Mouse (Mus musculus) stomach, embryonic 16.5 days (tissue): ENCODE results near the gene Pde1c. TPM values are rescaled to one million over a fixed set of nuclear protein-coding genes. Genes with fewer than 3 reads are reported as not detected.

Experiments
- ATAC-seq: fragments of 200-750 bp; cut with Nextera tagmentation; 2 replicates; pipeline ENCODE4 v1.8.0; 2017; ENCODE audit warnings: moderate number of reproducible peaks, moderate TSS enrichment; ENCODE audit not compliant: insufficient read depth, low FRiP score
- H3K27ac ChIP-seq: fragments of 300-500 bp; sonication (generic); 2 replicates; pipeline ENCODE4 v1.5.1; 2014; ENCODE audit warnings: low read length
- H3K27me3 ChIP-seq: fragments of 300-500 bp; sonication (generic); 2 replicates; pipeline ENCODE4 v1.6.1; 2014; ENCODE audit warnings: low read length, control low read depth, mixed read lengths; ENCODE audit not compliant: control insufficient read depth, insufficient read depth
- H3K36me3 ChIP-seq: fragments of 300-500 bp; sonication (generic); 2 replicates; pipeline ENCODE4 v1.6.1; 2014; ENCODE audit warnings: low read length; ENCODE audit not compliant: control insufficient read depth, insufficient read depth
- H3K4me1 ChIP-seq: fragments of 300-500 bp; sonication (generic); 2 replicates; pipeline ENCODE4 v1.6.1; 2014; ENCODE audit warnings: low read length, control low read depth, mixed read lengths; ENCODE audit not compliant: control insufficient read depth, insufficient read depth
- H3K4me2 ChIP-seq: fragments of 300-500 bp; sonication (generic); 2 replicates; pipeline ENCODE4 v1.6.1; 2014; ENCODE audit warnings: low read depth, low read length, mixed read lengths
- H3K4me3 ChIP-seq: fragments of 300-500 bp; sonication (generic); replicated peaks from 2 replicates; pipeline ENCODE4 v1.5.1; 2014; ENCODE audit warnings: mild to moderate bottlenecking, low read length
- H3K9ac ChIP-seq: fragments of 300-500 bp; sonication (generic); 2 replicates; pipeline ENCODE4 v1.6.1; 2014; ENCODE audit warnings: low read length
- H3K9me3 ChIP-seq: fragments of 300-500 bp; sonication (generic); replicated peaks from 2 replicates; pipeline ENCODE4 v1.6.1; 2016; ENCODE audit warnings: low read length, control low read depth; ENCODE audit not compliant: control insufficient read depth
- WGBS: fragments of 180-500 bp; shearing (Covaris S2); extraction: QIAGEN DNeasy Blood & Tissue Kit; methylation state at CpG from one replicate; pipeline ENCODE4 v1.1.7; 2014; 5-methylcytosine and 5-hydroxymethylcytosine counted together
- polyA plus RNA-seq: library from polyadenylated mRNA; unstranded; fragments of >200 nt; fragmentation: Nextera tagmentation; extraction: Ambion mirVana; gene quantifications from 2 replicates; pipeline ENCODE4 v1.2.1, GENCODE M21; 2015

Gene Pde1c
- polyA plus RNA-seq, 1 experiment from 2014 or later = 2.7 TPM

DNA sequence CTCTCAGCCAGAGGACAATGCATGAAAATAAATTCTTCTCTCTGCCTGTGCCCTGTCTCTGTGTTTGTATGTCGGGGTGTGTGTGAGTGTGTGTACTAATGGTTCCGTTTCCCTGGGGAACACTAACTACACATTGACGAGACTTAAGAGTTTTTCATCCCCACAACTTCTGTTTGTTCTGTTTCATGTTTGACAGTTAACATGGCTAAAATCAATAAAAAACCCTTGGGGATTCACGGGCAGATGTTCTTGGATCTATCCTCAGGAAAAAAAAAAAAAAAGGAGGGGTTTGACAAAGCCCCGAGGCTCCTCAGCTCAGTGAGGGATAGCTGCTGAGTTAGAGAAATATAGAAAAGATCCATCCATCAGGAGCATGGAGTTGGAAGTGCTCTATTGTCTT is 524.6 kb downstream of the Pde1c start:
- H3K27ac ChIP-seq = no peak overlapping the region
- 51% methylated on average over 5 of the region's 5 CpGs for WGBS
- H3K9me3 ChIP-seq = no peaks in the 10 kb centered on the region
- no peaks in the 10 kb centered on the region for H3K27me3 ChIP-seq
- no peaks in the 10 kb centered on the region for H3K36me3 ChIP-seq
- ATAC-seq = no peak
- H3K4me3 ChIP-seq = no peak overlapping the region
- no peaks in the 10 kb centered on the region for H3K4me1 ChIP-seq
- H3K9ac ChIP-seq = no peak overlapping the region
- no peak overlapping the region for H3K4me2 ChIP-seq

DNA sequence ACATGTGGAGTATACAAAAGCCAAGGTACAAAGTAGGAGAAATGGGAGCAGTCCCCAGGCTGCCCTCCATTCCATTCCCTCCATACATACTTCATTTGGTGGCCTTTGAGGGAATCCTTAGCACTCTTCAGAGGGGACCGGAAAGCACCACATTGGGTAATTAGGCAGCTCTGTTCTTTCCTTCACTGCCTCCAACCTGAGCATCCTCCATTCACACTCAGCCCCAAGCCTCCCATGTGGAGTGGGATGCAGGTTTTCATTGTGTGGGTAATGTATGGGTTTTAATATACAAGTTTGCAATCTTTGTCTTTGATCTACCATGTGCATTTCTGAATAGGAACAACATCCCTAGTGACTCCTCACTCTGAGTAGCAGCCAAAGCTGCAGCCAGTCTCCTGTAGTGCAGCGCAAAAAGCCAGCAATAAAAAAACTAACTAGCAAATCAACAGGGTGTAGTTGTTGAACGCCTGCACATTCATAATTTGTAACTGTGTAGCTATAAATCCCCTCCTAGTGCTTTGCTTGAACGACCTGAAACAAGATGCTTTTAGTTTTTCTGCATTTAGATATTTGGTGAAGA is 529.3 kb downstream of the Pde1c start:
- WGBS = 72% methylated on average over 4 of the region's 4 CpGs
- no peaks in the 10 kb centered on the region for H3K4me1 ChIP-seq
- ATAC-seq = no peak
- no peaks in the 10 kb centered on the region for H3K9me3 ChIP-seq
- H3K36me3 ChIP-seq = no peaks in the 10 kb centered on the region
- no peak overlapping the region for H3K27ac ChIP-seq
- H3K27me3 ChIP-seq = no peaks in the 10 kb centered on the region
- no peak overlapping the region for H3K9ac ChIP-seq
- H3K4me2 ChIP-seq = no peak overlapping the region
- H3K4me3 ChIP-seq = no peak overlapping the region

DNA sequence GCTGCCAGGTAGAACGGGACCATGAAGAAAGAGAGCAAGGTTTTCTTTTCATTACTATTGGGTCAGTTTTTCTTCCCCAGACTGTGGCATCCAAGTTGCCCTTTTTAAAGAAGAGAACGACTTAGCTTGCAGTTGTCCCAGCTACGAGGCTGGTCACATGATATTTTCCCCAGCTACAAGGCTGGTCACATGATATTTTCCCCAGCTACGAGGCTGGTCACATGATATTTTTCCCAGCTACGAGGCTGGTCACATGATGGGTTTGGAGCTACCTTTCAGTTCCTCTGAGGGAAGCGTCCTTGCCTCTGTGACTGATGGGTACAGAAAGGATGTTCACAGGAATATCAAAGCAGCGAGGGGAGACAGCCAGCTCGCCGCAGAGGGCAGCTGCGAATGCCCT is 533.8 kb downstream of the Pde1c start:
- no peak for ATAC-seq
- WGBS = 68% methylated on average over 10 of the region's 10 CpGs
- no peak overlapping the region for H3K27ac ChIP-seq

DNA sequence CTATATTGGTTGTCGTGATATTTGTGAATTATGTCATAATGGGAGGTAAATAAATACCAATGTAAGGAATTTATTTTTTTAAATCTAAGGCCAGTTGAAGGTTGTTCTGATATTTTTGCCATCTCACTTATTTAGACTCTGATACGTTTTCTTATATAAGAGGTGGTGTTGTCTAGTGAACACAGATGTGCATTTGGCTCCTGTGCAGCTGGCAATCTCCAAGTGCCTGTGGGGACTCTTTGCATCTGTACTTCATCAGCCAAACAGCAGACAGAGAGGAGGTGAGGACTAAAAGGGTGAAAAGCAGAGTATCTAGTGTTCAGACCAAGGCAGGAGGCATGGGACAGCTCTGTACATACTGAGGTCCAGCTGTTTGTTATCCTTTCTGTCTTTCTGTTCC is 536.7 kb downstream of the Pde1c start:
- Histone ChIP-seq H3K36me3 (no peaks in the 10 kb centered on the region), H3K27me3 (no peaks in the 10 kb centered on the region)
- 77% methylated on average over 2 of the region's 2 CpGs for WGBS

More for the DNA sequence above, 533.8 kb downstream of the Pde1c start:
- Histone ChIP-seq H3K9me3 (no peaks in the 10 kb centered on the region), H3K4me1 (no peaks in the 10 kb centered on the region), H3K36me3 (no peaks in the 10 kb centered on the region), H3K4me3 (no peak overlapping the region), H3K4me2 (no peak overlapping the region), H3K27me3 (no peaks in the 10 kb centered on the region), H3K9ac (no peak overlapping the region)

DNA sequence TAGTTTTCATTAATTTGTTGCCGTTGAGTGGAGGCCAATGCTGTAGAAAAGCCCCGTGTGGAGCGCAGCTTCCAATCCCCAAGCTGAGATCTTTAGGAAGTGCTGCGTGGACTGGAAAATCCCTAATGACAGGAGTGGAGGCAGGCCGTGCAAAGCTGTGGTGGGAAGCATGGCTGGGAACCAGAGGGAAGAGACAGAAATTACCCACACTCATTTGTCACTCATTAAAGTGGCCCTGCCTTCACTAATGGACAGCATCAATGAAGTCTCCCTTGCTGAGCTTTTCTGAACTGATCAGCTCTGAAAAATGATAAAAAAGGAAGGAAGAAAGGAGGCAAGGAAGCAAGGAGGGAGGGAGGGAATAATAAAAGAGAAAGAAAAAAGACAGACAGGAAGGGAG is 538.9 kb downstream of the Pde1c start:
- no peak overlapping the region for H3K4me3 ChIP-seq
- ATAC-seq = no peak
- 64% methylated on average over 5 of the region's 5 CpGs for WGBS
- no peaks in the 10 kb centered on the region for H3K4me1 ChIP-seq
- H3K27ac ChIP-seq = no peak overlapping the region
- H3K9ac ChIP-seq = no peak overlapping the region
- H3K36me3 ChIP-seq = no peaks in the 10 kb centered on the region
- H3K4me2 ChIP-seq = no peak overlapping the region
- H3K9me3 ChIP-seq = no peaks in the 10 kb centered on the region
- H3K27me3 ChIP-seq = no peaks in the 10 kb centered on the region

More for the DNA sequence above, 536.7 kb downstream of the Pde1c start:
- ATAC-seq = no peak
- Histone ChIP-seq H3K4me1 (no peaks in the 10 kb centered on the region), H3K9ac (no peak overlapping the region), H3K4me3 (no peak overlapping the region), H3K9me3 (no peaks in the 10 kb centered on the region), H3K4me2 (no peak overlapping the region), H3K27ac (no peak overlapping the region)

DNA sequence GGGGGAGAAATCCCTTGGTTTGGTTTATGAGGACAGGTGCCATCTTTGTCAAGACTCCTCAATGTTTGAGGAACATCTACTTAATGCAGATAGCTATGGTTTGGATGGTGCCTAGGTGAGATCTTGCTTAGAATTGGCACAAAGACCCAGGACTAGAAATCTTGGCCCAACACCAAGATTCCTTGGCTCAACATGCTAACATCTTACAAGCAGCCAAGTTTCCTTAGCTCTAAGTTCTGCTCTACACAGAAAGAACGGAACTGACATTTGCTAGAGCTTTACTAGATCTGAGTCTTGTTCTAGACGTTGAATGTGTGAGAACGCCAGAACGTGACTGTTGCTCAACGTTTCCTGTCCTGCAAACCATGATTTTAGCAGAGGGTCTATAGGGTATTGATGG is 540.9 kb downstream of the Pde1c start:
- no peaks in the 10 kb centered on the region for H3K4me1 ChIP-seq
- WGBS = 78% methylated on average over 5 of the region's 5 CpGs
- no peak overlapping the region for H3K27ac ChIP-seq
- no peak overlapping the region for H3K4me3 ChIP-seq
- H3K9ac ChIP-seq = no peak overlapping the region
- no peak overlapping the region for H3K4me2 ChIP-seq
- no peaks in the 10 kb centered on the region for H3K27me3 ChIP-seq
- H3K9me3 ChIP-seq = no peaks in the 10 kb centered on the region
- ATAC-seq = no peak
- H3K36me3 ChIP-seq = no peaks in the 10 kb centered on the region

DNA sequence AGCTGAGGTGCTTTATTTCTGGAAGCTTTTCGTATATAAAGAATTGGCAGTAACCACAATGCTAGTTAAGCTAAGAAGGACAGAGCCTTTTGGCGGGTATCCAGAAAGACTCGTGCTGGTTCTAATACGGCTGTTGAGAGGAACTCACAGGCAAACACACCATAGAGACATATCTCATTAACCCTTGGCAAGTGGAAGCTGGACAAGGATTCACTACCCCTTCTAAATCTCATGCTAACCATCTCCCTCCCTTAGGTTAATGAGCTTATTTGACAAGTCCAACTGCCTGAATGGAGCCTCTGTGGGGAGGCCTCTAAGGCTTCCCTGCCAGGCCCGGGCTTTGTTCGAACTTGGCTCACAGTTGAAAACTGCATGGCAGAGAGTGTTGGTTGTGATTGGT is 541.6 kb downstream of the Pde1c start:
- Histone ChIP-seq H3K27me3 (no peaks in the 10 kb centered on the region), H3K4me2 (no peak overlapping the region), H3K36me3 (no peaks in the 10 kb centered on the region), H3K4me3 (no peak overlapping the region), H3K9me3 (no peaks in the 10 kb centered on the region), H3K27ac (no peak overlapping the region), H3K4me1 (no peaks in the 10 kb centered on the region), H3K9ac (no peak overlapping the region)
- no peak for ATAC-seq
- WGBS = 54% methylated on average over 6 of the region's 6 CpGs

DNA sequence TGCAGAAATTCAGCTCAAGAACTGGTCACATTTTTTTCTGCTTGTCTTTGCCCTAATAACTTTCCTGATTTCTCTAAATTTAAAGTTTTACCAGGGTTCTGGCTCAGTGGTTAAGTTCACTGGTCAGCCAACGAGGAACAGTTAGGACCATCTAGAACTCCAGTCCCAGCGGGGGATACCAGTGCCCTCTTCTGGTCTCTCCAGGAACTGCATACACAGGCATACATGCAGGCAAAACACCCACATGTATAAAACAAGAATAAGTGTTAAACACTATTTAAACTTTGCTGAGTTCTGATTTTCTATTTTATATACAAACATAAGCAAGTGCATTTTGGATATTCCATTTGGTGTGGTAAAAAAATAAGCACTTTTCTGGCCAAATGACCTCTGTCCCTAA is 543.4 kb downstream of the Pde1c start:
- no peak overlapping the region for H3K9ac ChIP-seq
- no peaks in the 10 kb centered on the region for H3K9me3 ChIP-seq
- H3K4me1 ChIP-seq = no peaks in the 10 kb centered on the region
- no peak overlapping the region for H3K27ac ChIP-seq
- WGBS = 66% methylated on average over 2 of the region's 2 CpGs
- no peak overlapping the region for H3K4me2 ChIP-seq
- H3K36me3 ChIP-seq = no peaks in the 10 kb centered on the region
- no peak overlapping the region for H3K4me3 ChIP-seq
- H3K27me3 ChIP-seq = no peaks in the 10 kb centered on the region
- ATAC-seq = no peak
